In the genomic region with DNA sequence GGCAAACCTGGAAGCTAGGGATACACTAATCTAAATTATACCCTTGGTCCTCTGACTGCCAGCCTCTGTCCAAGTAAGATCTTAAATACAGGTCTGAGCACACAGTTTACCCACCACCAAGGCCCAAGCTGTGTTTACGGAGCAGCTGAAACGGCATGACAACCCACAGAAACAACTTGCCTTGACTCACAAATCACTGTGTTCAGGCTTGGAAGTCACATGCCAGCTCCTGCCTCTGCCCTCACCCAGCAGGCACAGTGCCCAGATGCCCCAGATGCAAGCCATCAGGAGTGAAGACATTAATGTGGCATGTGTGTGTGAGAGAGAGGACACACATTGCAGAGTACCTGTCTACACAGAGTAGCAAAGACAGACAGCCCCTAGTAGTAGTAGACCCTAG, we compare ENCODE assay signal across 13 mouse cellular contexts.
DNase-seq lines count a peak whose midpoint lies in the region; ATAC-seq and TF ChIP-seq lines count a peak whose summit lies in the region.
"Had no signal": no experiment of that assay in that cellular context is flagged by ENCODE, and none has a peak within 500 bp of the region (broad histone marks: within the 10 kb centered on the region; RNA-seq: fewer than 3 reads in every experiment).

No protein-coding gene starts in this region.

- H3K4me3 ChIP-seq in hindbrain, postnatal 0 days (ENCODE audit: low read length), result no peak overlapping the region
- no peak overlapping the region for H3K4me3 ChIP-seq in hindbrain, embryonic 12.5 days
- H3K4me3 ChIP-seq in C2C12 (ENCODE audit: insufficient read depth, poor library complexity, severe bottlenecking), result no peak overlapping the region
- H3K4me3 ChIP-seq: hindbrain, embryonic 13.5 days; limb, embryonic 13.5 days had no signal

- H3K27me3 ChIP-seq in hindbrain, postnatal 0 days (ENCODE audit: insufficient read depth, low read length), result no peaks in the 10 kb centered on the region
- no peaks in the 10 kb centered on the region for H3K27me3 ChIP-seq in hindbrain, embryonic 12.5 days
- no peaks in the 10 kb centered on the region for H3K27me3 ChIP-seq in C2C12 (ENCODE audit: control insufficient read depth, insufficient read depth, insufficient read length)
- H3K27me3 ChIP-seq: hindbrain, embryonic 13.5 days; limb, embryonic 13.5 days had no signal

- WGBS in hindbrain, postnatal 0 days, result 59% methylated on average over 2 of the region's 2 CpGs
- 91% methylated on average over 2 of the region's 2 CpGs for WGBS in hindbrain, embryonic 12.5 days

- no peaks in the 10 kb centered on the region for H3K36me3 ChIP-seq in hindbrain, postnatal 0 days (ENCODE audit: insufficient read depth, low read length)
- no peaks in the 10 kb centered on the region for H3K36me3 ChIP-seq in hindbrain, embryonic 12.5 days
- H3K36me3 ChIP-seq in C2C12 (ENCODE audit: control insufficient read depth, insufficient read depth), result no peaks in the 10 kb centered on the region
- H3K36me3 ChIP-seq: hindbrain, embryonic 13.5 days; limb, embryonic 13.5 days had no signal

- H3ac ChIP-seq in C2C12 (ENCODE audit: control insufficient read depth, insufficient read length, low read depth), result no peak overlapping the region

- 0 out of 2 replicates have a peak overlapping the region, but pooled peaks have one; percentile 7 for H3K27ac ChIP-seq in hindbrain, postnatal 0 days
- H3K27ac ChIP-seq in hindbrain, embryonic 12.5 days, result no peak overlapping the region
- H3K27ac ChIP-seq: hindbrain, embryonic 13.5 days; limb, embryonic 13.5 days had no signal

- no peaks in the 10 kb centered on the region for H3K9me3 ChIP-seq in hindbrain, postnatal 0 days (ENCODE audit: low read length)
- H3K9me3 ChIP-seq in hindbrain, embryonic 12.5 days (replicated peaks), result no peaks in the 10 kb centered on the region
- H3K9me3 ChIP-seq: hindbrain, embryonic 13.5 days; limb, embryonic 13.5 days had no signal

- DNase-seq in adrenal gland, adult (ENCODE audit: inconsistent age in 2 of 2, low spot score in 1 of 2), result peak; percentile 43 to 78
- DNase-seq in adrenal gland, postnatal 4 days (ENCODE audit: low spot score in 2 of 2), result no peak
- peak; percentile 28 for DNase-seq in hindbrain, postnatal 0 days (ENCODE audit: low spot score)
- DNase-seq in adrenal gland, postnatal 25 days, result peak; percentile 63
- no peak for DNase-seq in left cerebral cortex, adult 11 months (ENCODE audit: low spot score)
- no peak for DNase-seq in gastrocnemius, postnatal 36 days
- DNase-seq: cerebellum, adult 8-10 months; embryo, embryonic 11 days had no signal

- no peak for TF ChIP-seq CTCF in hindbrain, postnatal 0 days (IDR thresholded peaks at IDR 0.05; ENCODE audit: low read depth)
- TF ChIP-seq CTCF in C2C12 (IDR thresholded peaks at IDR 0.05; ENCODE audit: control insufficient read depth, insufficient read depth, insufficient read length), result no peak

- ATAC-seq in hindbrain, postnatal 0 days, result no peak; the same call in 1 of the 2 replicates
- ATAC-seq in hindbrain, embryonic 12.5 days (ENCODE audit: low FRiP score), result no peak
- ATAC-seq: intestine, postnatal 0 days had no signal

- no peak overlapping the region for H3K4me2 ChIP-seq in hindbrain, postnatal 0 days (ENCODE audit: low read depth, low read length)
- H3K4me2 ChIP-seq in hindbrain, embryonic 12.5 days (replicated peaks), result no peak overlapping the region
- H3K4me2 ChIP-seq: hindbrain, embryonic 13.5 days; limb, embryonic 13.5 days had no signal

- peaks cover 9% of the 10 kb centered on the region for H3K4me1 ChIP-seq in hindbrain, postnatal 0 days (ENCODE audit: insufficient read depth, low read length)
- peaks cover 11% of the 10 kb centered on the region for H3K4me1 ChIP-seq in hindbrain, embryonic 12.5 days
- H3K4me1 ChIP-seq: limb, embryonic 13.5 days had no signal

- no peaks in the 10 kb centered on the region for H3K79me2 ChIP-seq in C2C12 (ENCODE audit: control insufficient read depth, insufficient read depth)

- H3K79me3 ChIP-seq in C2C12 (ENCODE audit: low read depth), result no peaks in the 10 kb centered on the region

- H3K9ac ChIP-seq in hindbrain, postnatal 0 days (replicated peaks; ENCODE audit: low read length), result no peak overlapping the region
- no peak overlapping the region for H3K9ac ChIP-seq in hindbrain, embryonic 12.5 days
- H3K9ac ChIP-seq: hindbrain, embryonic 13.5 days; limb, embryonic 13.5 days had no signal

- intact Hi-C loops in gastrocnemius, postnatal 36 days (cut with DNase I), result no loop called here

TF ChIP-seq in C2C12, 6 proteins besides CTCF, POLR2A, EP300 and RAD21:
- peak; percentile 58 for TF ChIP-seq USF1 (IDR thresholded peaks at IDR 0.05; ENCODE audit: low read depth)
- no peak for TF ChIP-seq FOSL1 (IDR thresholded peaks at IDR 0.05; ENCODE audit: insufficient read depth, low read length, poor library complexity, severe bottlenecking)

Comparison
In these comparisons a context has a peak if more than half of its experiments do, and no peak if none do; other contexts are left out.
1. DNase-seq: peak in adrenal gland, adult (2 of 2), hindbrain, postnatal 0 days (single experiment) and adrenal gland, postnatal 25 days (single experiment); none in adrenal gland, postnatal 4 days (0 of 2), left cerebral cortex, adult 11 months (single experiment) and gastrocnemius, postnatal 36 days (0 of 2).